Mouse (Mus musculus): Measurements from ENCODE around the gene Xkrx.
"Not testable (repeated sequence)": the region's sequence is repeated elsewhere in the genome, so short reads cannot be mapped to it uniquely, and the experiment has no call there.

Xkrx gene

DNA sequence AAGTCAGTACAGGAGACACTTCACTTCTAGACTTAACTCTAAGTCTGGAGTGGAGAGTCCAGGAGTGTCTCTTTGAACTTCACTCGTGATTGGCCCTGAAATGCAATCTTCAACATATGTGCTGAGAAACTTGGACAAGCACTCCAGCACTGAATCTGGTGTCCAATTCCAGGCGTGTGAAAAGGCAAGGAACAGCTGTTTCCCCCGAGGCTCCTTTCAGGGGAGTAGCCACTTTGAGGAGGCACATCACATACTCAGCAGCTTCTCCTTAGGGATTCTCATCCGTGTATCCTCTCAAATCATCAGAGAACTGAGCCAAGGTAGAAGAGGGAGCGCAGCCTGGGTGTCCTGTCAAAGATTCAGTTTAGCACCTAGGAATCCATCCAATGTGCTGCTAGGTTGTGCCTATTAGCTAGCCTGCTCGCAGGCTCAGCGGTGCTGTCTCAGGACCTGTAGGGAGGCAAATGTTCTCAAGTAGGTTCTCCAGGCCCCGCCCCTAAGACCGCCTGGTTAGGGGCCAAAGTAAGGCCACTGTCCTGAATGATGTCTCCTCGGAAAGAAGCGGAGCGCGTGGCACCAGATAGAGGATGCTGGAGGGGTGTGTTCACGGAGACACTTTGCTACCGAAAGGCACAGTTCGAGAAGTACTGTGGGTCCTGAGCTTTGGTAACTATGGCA lies at the start of gene Xkrx:
TSS of gene Xkrx (minus strand) at position 34 of the 678 bp plus-strand sequence.
- in situ Hi-C loops (cut with MboI), result no loop called here

DNA sequence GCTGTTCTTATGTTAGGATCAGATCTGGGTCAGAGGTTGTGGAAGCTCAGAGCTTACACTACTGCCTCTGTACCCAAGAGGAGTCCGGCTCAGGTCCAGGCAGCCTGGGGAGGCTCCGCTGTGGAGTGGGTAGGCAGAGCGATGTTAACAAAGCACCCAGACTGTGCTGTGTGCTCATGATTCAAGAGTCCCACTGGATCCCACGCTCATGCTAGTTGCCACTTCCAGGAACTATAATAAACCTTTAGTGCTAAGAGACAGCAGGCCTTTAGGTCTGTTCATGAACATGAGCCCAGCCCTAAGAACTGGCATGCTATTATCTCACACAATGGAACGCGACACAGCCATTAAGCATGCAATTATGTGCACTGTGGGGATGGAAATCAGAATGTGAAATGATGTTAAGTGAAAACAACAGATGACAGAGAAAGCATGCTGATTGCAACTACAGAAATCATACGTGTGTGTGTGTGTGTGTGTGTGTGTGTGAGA lies 49.3 kb upstream of the Xkrx start:
- in situ Hi-C loops (cut with MboI), result no loop called here

DNA sequence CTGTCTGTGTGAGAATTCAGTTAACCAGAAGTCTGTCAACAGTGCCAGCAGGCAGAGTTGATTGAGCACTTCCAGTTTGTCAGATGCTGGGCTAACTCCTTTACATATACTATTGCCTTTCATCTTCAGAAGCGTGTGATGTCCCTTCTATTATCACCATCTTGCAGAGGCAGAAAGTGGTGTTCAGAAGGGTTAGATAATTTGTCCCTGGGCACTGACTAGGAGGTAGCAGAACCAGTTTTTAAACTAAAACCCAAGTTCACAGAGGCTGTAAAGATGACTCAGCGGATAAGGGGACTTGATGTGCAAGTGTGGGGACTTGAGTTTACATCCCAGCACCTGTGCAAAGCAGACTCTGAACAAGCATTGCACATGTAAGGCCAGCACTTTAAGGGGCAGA lies 46.6 kb upstream of the Xkrx start:
- in situ Hi-C loops (cut with MboI), result no loop called here

DNA sequence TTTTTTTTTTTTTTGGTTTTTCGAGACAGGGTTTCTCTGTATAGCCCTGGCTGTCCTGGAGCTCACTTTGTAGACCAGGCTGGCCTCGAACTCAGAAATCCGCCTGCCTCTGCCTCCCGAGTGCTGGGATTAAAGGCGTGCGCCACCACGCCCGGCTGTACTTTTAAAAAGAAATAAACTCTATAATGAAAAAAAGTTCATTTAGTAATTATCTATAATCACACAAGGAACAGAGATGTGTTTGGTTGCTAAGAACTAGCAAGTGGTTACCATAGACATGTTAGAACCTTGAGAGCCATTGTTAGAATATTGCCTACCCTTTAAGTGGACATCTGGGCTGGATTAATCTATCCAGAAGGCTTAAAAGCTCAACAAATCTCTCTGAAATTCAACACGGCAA lies 25.3 kb upstream of the Xkrx start, which contains the start of gene Arl13a:
TSS of gene Arl13a (plus strand) at position 301 of the 400 bp plus-strand sequence.
- in situ Hi-C loops (cut with MboI), result not testable (repeated sequence)

DNA sequence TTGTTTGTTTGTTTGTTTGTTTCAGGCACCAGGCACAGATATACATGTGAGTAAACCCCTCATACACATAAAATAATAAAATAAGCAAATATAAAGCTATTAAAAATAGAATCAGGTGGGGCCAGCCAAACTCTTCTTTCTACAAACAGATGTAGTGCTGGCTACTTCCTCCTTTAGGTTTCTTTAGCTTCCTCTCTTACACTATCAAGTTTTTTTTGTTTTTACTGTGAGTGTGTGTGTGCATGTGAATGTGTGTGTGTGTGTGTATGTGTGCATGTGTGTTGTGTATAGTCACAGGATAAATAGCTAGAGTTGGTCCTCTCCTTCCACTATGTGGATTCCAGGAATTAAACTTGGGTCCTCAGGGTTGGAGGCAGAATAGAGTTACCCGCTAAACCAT lies 12.8 kb upstream of the Xkrx start:
- in situ Hi-C loops (cut with MboI), result no loop called here

DNA sequence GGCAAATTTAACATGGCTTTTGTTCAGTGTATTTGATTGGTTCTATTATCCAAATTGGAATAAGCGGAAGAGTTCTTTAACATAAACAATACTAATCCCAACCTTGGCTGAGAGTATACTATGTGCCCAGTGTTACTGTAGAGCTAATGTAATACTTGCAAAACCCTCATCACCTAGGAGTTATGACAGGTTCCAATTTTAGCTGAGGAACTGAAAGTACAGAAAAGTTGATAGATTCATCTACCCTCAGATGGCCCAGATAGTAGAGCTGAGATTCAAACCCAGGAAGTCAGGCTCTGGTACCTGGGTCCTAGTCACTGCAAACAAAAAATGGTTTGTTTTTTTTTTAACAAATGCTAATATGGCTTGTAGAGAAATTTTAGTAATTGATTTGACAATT lies 8.7 kb upstream of the Xkrx start:
- in situ Hi-C loops (cut with MboI), result no loop called here

DNA sequence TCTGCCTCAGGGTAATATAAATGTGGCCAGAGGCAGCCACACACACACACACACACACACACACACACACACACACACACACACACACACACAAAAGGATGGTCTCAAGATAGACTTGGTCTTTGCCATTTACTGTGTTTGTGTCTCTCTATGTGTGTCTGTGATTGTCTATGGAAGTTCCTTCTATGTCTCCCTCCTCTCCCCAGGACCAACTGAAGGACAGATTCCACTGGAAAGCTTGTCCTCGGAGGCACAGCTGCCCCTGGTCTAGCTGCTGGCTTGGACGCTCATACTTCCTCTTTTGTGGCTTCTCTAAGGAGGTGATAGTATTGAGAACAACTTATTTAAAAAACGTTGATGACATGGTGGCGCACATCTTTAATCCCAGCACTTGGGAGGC lies 1.6 kb upstream of the Xkrx start:
- in situ Hi-C loops (cut with MboI), result no loop called here

DNA sequence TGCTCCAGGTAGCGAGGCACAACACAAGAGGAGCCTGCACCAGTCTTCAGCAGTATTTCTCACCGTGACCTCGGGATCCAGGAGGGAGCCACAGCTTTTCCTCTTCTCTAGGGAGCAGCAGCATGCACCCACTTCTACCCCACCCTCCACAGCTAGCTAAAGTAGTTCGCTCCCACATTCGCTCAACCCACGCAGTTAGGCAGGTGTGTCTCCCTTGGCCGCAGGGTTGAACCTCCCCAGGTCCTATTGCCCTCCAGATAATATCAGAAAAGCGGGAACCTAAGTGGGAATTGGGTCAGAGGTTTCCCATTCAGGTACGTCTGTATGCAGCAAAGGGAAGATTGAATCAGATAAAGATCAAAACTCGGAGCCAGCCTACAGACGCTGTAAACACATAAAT lies 950 bp upstream of the Xkrx start:
- in situ Hi-C loops (cut with MboI), result no loop called here

DNA sequence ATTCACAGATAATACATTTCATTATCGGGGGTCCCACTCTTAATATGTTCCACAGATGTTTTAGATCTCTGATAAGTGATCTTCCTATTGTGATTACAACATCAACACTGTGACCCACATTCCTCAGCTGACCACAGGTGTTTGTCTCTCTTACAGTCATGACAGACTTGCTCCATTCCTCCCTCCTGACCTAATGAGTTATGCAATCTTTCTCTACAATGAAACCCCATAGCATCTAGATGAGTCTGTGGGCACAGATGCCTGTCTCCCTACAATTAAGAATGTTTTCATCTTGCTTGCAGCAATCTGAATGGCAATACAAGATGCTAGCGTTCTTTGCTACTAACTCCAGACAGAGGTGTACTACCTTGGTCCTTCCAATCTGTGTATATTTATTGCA lies 1.4 kb downstream of the Xkrx start:
- in situ Hi-C loops (cut with MboI), result no loop called here

DNA sequence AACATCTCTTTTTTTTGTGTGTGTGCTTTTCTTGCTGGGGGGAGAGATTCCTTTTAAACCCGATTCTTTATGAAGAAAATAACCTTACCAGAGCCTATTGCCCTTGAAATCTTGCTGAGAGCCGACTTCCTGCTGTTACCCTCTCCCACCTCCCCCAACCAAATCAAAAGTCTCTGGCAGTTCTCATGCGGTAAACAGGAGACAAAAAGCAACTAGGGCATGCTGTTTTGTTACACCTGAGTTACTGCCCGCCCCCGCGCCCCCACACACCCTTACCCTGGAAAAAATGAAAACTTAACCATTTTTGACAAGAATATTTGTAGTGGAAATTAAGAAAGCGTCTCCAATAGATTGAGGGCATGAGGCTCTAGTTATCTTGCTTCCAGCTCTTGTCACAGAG lies 3.7 kb downstream of the Xkrx start:
- in situ Hi-C loops (cut with MboI), result no loop called here

DNA sequence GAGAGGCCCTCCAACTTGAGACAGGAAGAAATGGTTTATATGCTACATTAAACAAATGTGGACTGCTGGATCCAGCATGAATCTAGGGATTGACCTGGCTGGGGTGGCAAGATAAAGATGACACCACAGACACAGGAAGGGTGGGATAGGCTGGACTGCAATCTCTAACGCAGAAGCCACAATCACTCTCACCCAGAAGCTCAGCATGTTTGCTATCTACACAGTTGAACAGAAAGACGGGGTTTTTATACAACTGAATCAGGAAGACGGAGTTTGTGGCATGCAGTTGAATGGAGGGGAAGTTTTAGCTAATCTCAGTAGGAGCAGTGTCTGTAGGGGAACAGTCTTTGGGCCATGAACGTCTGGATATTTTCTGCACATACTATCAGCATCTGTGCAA lies 19.9 kb downstream of the Xkrx start:
- in situ Hi-C loops (cut with MboI), result no loop called here

DNA sequence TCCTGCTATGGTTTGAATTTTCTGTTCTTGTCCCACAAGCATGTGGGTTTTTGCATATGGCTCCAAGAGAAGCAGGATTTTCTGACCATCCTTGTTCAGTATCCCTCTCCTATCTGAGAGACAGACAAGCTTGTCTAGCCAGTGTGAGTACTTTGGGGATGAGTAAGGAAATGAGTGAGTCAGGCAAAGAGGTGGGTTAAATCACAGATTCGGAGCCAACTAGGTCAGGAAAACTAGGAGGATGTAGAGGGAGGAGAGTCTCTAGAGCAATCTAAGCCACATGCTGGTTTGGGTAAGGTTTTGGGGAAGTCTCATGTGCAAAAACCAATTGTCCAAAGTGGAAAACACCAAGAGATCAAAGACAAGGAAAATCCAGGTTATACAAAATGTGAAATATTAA lies 20.3 kb downstream of the Xkrx start:
- in situ Hi-C loops (cut with MboI), result no loop called here

DNA sequence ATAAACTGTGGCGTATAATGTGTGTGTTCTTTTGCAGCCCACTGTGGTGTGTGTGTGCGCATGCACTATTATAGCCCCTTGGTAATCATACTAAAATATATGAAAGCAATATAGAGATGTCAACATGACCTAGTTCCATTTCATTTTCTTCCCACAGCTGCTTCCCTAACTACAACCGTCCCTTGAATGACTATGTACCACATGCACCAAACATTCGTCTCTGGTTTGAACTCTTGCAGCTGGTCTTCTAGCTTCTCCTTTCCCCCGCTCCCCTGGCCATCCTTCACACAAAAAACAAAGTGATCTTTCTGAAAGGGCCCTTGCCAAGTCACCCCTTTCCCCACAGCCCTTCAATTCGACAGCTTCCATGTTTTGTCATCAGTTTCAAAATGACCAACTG lies 21.9 kb downstream of the Xkrx start:
- in situ Hi-C loops (cut with MboI), result no loop called here

DNA sequence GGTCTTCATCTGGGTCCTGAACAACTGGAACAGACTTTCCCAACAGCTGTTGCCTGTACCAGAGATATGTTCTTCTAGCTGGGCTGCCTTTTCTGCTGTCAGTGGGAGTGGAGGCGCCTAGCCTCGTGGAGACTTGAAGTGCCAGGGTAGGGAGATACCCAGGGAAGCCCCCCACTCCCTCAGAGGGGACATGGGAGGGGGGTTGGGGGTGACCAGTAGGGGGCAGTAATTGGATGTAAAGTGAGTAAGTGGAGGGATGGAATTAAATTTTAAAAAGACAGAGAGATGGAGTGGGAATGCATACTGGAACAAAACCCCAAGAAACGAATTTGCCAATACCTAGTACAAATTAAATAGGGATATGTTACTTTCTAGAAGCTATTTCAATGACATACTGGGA lies 28.1 kb downstream of the Xkrx start:
- in situ Hi-C loops (cut with MboI), result no loop called here

DNA sequence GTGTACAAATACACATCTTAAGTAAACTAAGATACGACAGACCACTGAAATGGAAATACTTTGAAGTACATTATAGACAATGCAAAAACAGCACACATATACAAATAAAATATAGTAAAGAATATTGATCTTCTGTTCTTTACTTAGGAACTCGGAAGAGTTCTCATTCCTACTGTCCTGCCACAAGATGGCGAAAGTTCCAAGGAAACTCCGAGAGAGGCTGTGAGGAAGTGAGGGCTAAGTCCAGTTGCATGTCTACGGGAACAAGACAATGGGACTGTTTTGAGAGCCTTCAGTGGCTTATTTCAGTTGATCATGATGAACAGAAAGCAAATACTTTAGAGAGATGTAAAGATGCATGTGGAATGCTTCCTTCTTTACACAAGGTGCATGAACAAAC lies 29.6 kb downstream of the Xkrx start:
- in situ Hi-C loops (cut with MboI), result no loop called here

DNA sequence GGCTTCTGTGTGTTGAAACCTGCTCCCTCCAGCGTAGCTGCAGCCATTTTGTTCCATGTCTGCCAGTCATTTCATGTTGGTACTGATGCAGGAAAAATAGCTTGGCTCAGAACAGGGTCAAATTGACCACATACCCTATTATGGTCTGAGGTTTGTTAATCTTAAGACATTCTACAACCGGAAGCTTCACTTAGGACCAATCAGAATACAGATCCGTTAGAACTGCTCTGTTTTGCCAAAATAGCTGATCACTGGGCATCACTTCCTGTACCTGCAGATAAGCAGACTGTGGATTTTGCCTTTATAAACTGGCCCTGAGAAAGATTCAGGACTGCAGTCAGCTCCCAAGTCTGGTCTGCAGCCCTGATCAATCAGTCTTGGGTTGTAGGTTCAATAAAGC lies 33.3 kb downstream of the Xkrx start:
- in situ Hi-C loops (cut with MboI), result no loop called here

DNA sequence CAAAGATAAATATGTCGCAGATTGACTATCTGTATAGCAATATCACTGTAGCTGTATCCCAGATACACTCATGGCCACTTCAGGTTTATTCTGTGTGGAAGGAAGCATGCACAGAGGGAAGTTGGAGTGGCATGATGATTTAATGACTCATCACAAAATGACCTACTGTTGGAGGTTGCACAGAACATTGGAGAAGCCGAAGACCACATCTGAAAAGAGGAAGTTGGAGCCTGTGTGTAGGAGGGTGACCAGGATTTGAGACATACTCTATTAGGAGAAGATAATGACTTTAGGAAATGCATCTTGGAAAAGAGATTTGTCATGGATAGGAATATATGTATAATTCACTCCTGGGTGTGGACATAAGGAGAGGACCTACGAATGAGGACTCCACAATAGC lies 45.5 kb downstream of the Xkrx start:
- in situ Hi-C loops (cut with MboI), result no loop called here

DNA sequence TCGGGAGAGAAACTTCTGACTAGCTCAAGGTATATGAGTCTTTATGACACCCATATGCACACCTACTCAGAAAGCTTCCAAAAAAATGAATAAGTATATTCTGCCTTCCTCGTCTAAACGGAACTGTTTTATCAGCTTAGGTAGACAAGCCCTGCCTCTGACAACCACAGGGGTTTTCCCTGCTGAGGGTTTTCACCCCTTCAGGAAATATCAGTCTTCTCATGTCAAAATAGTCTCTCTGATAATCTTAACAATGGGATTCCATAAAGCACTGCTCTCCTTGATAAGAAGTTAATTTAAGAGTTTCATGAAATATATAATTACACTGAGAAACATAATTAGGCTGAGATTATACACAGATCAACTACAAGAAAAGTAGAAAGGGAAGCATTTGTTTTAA lies 50.1 kb downstream of the Xkrx start:
- in situ Hi-C loops (cut with MboI), result no loop called here

DNA sequence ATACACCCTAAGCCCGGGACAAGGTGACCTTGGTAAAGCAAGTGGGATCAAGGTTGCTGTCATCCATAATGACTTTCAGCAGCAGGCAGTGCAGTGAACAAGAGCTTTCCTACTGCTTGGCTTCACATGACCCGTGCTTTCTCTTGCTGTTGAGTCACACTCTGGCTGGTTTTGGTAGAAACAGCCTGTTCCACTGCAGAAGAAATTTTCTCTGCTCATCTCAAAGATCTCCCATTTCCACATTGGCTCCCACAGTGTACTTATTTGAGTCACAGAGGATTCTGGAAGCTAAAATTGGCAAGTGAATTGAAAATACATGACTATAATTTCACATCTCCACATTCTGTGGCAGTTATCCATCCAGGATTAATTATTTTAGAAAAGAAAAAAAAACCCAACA lies 59.2 kb downstream of the Xkrx start:
- in situ Hi-C loops (cut with MboI), result no loop called here
